Mouse (Mus musculus) ovary, adult 18-20 months (tissue): ENCODE data around the gene Ube2h.

Source experiments
- DNase-seq: peaks from one replicate; pipeline ENCODE4 v3.0.0; 2022; ENCODE audit warnings: low spot score, mixed read lengths

Ube2h gene

DNA sequence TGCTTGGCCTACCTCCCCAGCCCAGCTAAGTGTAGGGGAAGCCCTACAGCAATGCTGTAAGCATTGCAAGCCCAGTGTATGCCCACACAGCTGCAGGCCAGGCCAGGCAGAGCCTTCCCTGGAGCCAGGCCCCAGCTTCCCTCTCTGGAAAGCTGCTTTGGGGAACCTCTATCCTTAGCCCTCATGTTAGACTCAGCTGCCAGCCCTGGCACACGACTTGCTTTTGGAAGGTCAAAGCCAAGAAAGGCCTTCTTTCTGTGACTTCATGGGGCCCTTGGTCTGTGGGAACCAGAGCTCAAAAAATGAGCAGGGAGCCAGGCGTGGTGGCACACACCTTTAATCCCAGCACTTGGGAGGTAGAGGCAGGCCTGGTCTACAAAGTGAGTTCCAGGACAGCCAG lies 142.7 kb downstream of the Ube2h start:
- DNase-seq: no peak
